Mouse (Mus musculus) hindbrain, postnatal 0 days (tissue): Measurements from ENCODE around the gene Usp53. TPM values are rescaled to one million over a fixed set of nuclear protein-coding genes. Genes with fewer than 3 reads are reported as not detected.

Source experiments
- ATAC-seq: fragments of 200-750 bp; cut with Nextera tagmentation; 2 replicates; pipeline ENCODE4 v1.8.0; 2017; ENCODE audit warnings: mild to moderate bottlenecking, moderate TSS enrichment, moderate library complexity
- DNase-seq: peaks from one replicate; pipeline ENCODE4 v3.0.0-alpha.2; 2015; ENCODE audit warnings: low spot score
- H3K27ac ChIP-seq: fragments of 300-500 bp; sonication (generic); 2 replicates; pipeline ENCODE4 v1.5.1; 2014; ENCODE audit warnings: mild to moderate bottlenecking
- H3K27me3 ChIP-seq: fragments of 300-500 bp; sonication (generic); 2 replicates; pipeline ENCODE4 v1.6.1; 2014; ENCODE audit warnings: low read length, mixed read lengths; ENCODE audit not compliant: insufficient read depth
- H3K36me3 ChIP-seq: fragments of 300-500 bp; sonication (generic); 2 replicates; pipeline ENCODE4 v1.6.1; 2014; ENCODE audit warnings: low read length, mixed read lengths; ENCODE audit not compliant: insufficient read depth
- H3K4me1 ChIP-seq: fragments of 300-500 bp; sonication (generic); 2 replicates; pipeline ENCODE4 v1.6.1; 2014; ENCODE audit warnings: antibody characterized with exemption, low read length, mixed read lengths; ENCODE audit not compliant: insufficient read depth
- H3K4me2 ChIP-seq: fragments of 300-500 bp; sonication (generic); 2 replicates; pipeline ENCODE4 v1.6.1; 2014; ENCODE audit warnings: low read depth, mild to moderate bottlenecking, low read length, moderate library complexity, mixed read lengths
- H3K4me3 ChIP-seq: fragments of 300-500 bp; sonication (generic); 2 replicates; pipeline ENCODE4 v1.5.1; 2014; ENCODE audit warnings: low read length
- H3K9ac ChIP-seq: fragments of 300-500 bp; sonication (generic); replicated peaks from 2 replicates; pipeline ENCODE4 v1.6.1; 2014; ENCODE audit warnings: mild to moderate bottlenecking, low read length, moderate library complexity, mixed read lengths
- H3K9me3 ChIP-seq: fragments of 300-500 bp; sonication (generic); 2 replicates; pipeline ENCODE4 v1.6.1; 2016; ENCODE audit warnings: low read length, mixed read lengths
- CTCF ChIP-seq: IDR thresholded peaks from 2 replicates; pipeline ENCODE4 v1.5.1; 2016; ENCODE audit warnings: antibody characterized with exemption, control low read depth, low read depth
- WGBS: fragments of 180-500 bp; shearing (Covaris S2); extraction: QIAGEN DNeasy Blood & Tissue Kit; methylation state at CpG from one replicate; pipeline ENCODE4 v1.1.7; 2014; 5-methylcytosine and 5-hydroxymethylcytosine counted together
- polyA plus RNA-seq: library from polyadenylated mRNA; unstranded; fragments of >200 nt; fragmentation: Nextera tagmentation; extraction: Ambion mirVana; gene quantifications from 2 replicates; pipeline ENCODE4 v1.2.1, GENCODE M21; 2015
- total RNA-seq: library from RNA; depleted of rRNA; stranded (reverse); fragments of >200 nt; gene quantifications from 2 replicates; pipeline ENCODE4 v1.2.3, GENCODE M21; 2014; rRNA removed

The Usp53 gene
- total RNA-seq: 14.2 and 14.7 TPM in 2 replicates
- 13.1 and 15.0 TPM in 2 replicates for polyA plus RNA-seq

DNA sequence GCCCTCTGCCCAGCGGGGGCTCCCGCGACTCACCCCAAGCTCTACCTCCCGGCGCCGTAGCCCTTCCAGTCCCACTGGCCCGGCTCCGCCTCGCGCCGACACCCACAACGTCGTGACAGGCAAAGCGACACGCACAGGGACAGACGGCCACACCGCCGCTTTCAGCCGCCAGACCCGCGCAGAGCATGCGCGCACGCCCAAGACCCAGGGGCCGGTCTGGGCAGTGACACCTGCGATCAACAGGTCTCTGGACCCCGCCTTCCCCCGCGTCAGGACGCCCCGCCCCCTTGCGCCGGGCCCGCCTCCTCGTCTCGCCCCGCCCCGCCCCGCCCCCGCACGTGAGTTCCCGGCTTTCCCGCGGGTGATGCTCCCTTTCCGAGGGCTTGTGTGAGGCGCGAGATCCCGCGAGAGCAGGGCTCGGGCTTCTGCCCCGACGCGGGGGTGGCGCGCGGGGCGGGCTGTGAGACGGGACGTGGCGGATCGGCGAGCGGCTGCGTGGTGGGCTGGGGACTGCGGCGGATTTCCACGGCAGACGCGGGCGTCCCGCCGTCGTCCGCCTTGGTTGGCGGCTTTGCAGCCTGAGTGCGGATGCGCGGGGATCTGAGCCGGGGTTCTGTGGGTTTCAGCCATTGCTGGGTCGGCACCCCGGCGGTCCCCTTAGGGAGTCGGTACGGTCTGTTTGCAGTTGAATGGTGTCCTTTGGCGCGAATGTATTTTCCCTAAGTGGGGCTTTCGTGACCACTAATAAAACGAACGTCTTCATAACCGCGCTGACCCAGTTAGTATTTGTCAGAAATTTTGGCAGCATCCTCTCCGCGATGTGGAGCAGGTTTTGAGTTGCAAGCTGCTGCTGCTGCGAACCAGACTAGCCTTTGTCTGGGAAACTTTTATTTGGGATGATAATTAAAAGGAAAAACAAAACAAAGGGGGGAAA lies at the start of gene Usp53:
Usp53 (minus strand) TSS at position 262 of the 934 bp plus-strand sequence.
- no peak for TF ChIP-seq CTCF
- no peaks in the 10 kb centered on the region for H3K9me3 ChIP-seq
- DNase-seq (peak; percentile 98), ATAC-seq (peak; percentile 99)
- peak within 1 kb of the TSS; percentile 89 for H3K4me3 ChIP-seq
- no peaks in the 10 kb centered on the region for H3K36me3 ChIP-seq
- no peaks in the 10 kb centered on the region for H3K27me3 ChIP-seq
- WGBS: under 1% methylated on average over 72 of the region's 94 CpGs
- H3K4me1 ChIP-seq: no peaks in the 10 kb centered on the region; the same call in none of the 2 replicates
- peak within 1 kb of the TSS; percentile 98 for H3K27ac ChIP-seq
- peak within 1 kb of the TSS; percentile 76 for H3K4me2 ChIP-seq
- peak within 1 kb of the TSS; percentile 87 for H3K9ac ChIP-seq

DNA sequence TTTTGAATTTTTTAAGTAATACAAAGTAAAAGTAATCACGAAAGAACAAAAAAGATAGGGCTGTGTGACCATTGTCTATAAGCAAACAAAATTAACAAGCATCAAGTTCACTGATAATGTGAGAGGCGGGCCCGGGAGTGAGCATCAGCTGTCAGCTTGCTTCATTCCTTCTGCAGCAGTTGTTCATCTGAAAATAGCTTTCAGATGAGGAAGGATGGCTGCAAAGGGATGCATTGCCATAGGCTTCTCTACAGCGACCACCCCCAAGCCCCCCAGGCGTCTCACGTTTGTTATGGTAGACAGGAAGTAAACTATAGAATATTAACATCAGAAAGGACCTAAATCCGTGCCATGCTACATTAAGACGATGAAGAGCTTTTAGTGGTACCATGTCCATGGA lies 49.5 kb upstream of the Usp53 start:
- no peaks in the 10 kb centered on the region for H3K9me3 ChIP-seq
- no peaks in the 10 kb centered on the region for H3K27me3 ChIP-seq
- no peaks in the 10 kb centered on the region for H3K36me3 ChIP-seq
- no peak overlapping the region for H3K9ac ChIP-seq
- no peak overlapping the region for H3K4me3 ChIP-seq
- ATAC-seq (no peak), DNase-seq (no peak)
- no peak for TF ChIP-seq CTCF
- 68% methylated on average over 8 of the region's 8 CpGs for WGBS
- H3K4me2 ChIP-seq: no peak overlapping the region
- H3K4me1 ChIP-seq: no peaks in the 10 kb centered on the region
- H3K27ac ChIP-seq: no peak overlapping the region

DNA sequence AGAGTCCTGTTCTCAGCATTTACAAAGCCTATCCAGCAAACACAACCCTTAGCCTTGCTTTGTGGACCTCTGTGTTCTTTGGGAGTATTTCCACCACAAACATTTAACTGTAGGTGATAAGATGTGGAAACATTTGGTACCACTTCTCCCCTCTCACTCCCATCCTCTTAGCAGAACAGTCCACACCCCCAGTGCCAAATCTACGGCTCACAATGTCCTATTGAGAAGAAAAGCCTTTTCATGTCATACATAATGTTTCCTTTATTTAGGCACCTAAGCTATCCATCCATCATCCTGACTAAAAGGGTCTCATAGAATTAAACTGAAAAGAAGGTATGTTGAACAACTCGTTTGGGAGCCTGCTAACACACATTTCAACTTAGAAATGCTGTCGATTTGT lies 41.3 kb upstream of the Usp53 start:
- DNase-seq (no peak), ATAC-seq (no peak)
- 45% methylated on average over 3 of the region's 3 CpGs for WGBS
- Histone ChIP-seq H3K27me3 (no peaks in the 10 kb centered on the region), H3K9ac (no peak overlapping the region), H3K36me3 (no peaks in the 10 kb centered on the region), H3K4me3 (no peak overlapping the region), H3K9me3 (no peaks in the 10 kb centered on the region), H3K4me1 (no peaks in the 10 kb centered on the region), H3K27ac (no peak overlapping the region), H3K4me2 (no peak overlapping the region)
- TF ChIP-seq CTCF: no peak

DNA sequence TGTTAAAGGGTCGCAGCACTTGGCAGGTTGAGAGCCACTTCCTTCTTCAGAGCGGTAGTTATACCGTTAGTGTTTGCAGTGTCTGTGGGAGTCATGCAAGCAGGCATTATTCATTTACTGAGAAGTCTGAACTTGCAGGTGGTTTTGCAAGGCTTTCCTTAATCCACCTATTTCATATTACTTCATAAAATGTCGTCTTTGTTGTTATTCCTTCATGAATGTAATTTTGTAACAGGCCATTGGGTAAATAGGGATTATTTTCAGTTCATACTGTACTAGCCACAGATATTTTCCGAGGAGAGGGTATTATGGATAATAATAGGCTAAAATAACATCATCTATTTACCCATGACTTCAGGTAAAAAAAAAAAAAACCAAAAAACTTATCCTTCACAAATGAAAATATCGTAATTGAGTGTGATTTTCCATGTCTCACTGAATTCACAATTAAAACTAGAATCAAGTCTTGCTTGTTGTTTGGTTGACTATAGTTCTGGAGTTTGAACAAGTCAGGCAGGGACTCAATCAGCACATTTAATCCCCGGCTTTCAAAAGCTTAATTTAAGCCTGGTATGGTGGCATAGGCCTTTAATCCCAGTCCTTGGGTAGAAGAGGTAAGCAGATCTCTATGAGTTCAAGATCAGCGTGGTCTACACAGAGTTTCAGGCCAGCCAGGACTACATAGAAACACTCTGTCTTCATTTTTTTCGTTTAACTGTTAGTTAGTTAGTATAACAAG lies 40.4 kb upstream of the Usp53 start:
- no peaks in the 10 kb centered on the region for H3K9me3 ChIP-seq
- ATAC-seq (no peak), DNase-seq (no peak)
- no peak overlapping the region for H3K4me2 ChIP-seq
- H3K4me1 ChIP-seq: no peaks in the 10 kb centered on the region
- 88% methylated on average over 9 of the region's 9 CpGs for WGBS
- no peaks in the 10 kb centered on the region for H3K27me3 ChIP-seq
- TF ChIP-seq CTCF: no peak
- H3K27ac ChIP-seq: no peak overlapping the region
- H3K4me3 ChIP-seq: no peak overlapping the region
- no peaks in the 10 kb centered on the region for H3K36me3 ChIP-seq
- no peak overlapping the region for H3K9ac ChIP-seq

DNA sequence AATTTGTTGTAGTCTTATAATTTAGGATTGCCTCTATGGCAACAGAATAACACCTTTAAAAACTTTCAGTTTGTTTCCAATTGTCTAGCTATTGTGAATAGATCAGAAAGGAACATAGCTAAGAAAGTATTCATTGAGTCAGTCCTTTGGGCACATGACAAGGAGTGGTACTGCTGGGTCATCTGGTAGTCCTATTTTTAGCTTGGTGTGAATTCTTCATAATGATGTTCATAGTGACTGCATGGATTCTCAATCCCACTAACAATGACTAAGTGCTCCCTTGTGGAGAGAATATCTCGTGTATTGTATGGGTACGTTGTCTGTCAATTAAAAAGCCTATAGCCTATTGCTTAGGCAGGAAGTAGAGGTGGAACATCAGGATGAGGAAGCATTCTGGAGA lies 34.5 kb upstream of the Usp53 start:
- no peaks in the 10 kb centered on the region for H3K4me1 ChIP-seq
- no peaks in the 10 kb centered on the region for H3K36me3 ChIP-seq
- H3K27me3 ChIP-seq: no peaks in the 10 kb centered on the region
- no peak overlapping the region for H3K9ac ChIP-seq
- no peak overlapping the region for H3K4me3 ChIP-seq
- H3K9me3 ChIP-seq: no peaks in the 10 kb centered on the region
- 88% methylated on average over 2 of the region's 2 CpGs for WGBS
- no peak overlapping the region for H3K27ac ChIP-seq
- ATAC-seq (no peak), DNase-seq (no peak)
- no peak for TF ChIP-seq CTCF
- H3K4me2 ChIP-seq: no peak overlapping the region

DNA sequence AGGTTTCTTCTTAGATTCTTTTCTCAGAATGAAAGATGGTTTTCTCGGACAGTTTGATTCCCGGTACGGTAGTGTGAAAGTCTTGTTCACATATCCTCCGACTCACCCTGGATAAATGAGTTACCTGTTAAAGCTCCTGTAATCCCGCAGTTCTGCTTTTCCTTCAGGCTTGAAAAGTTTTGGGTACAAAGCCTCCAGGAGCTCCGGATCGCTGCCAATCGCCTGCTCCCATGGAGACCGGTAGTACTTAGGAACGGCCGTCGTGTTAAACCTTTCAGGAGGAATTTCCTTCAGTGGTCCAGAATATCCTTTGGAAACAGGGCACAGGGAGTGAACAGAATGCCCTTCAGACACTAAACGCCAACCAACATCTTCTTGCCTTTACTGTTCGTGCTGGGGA lies 29.2 kb upstream of the Usp53 start:
- no peak for TF ChIP-seq CTCF
- no peak overlapping the region for H3K4me3 ChIP-seq
- H3K4me2 ChIP-seq: no peak overlapping the region
- H3K27me3 ChIP-seq: no peaks in the 10 kb centered on the region
- H3K9ac ChIP-seq: no peak overlapping the region
- H3K4me1 ChIP-seq: no peaks in the 10 kb centered on the region
- DNase-seq (no peak), ATAC-seq (no peak)
- 86% methylated on average over 14 of the region's 14 CpGs for WGBS
- H3K9me3 ChIP-seq: no peaks in the 10 kb centered on the region
- H3K36me3 ChIP-seq: no peaks in the 10 kb centered on the region
- H3K27ac ChIP-seq: no peak overlapping the region

DNA sequence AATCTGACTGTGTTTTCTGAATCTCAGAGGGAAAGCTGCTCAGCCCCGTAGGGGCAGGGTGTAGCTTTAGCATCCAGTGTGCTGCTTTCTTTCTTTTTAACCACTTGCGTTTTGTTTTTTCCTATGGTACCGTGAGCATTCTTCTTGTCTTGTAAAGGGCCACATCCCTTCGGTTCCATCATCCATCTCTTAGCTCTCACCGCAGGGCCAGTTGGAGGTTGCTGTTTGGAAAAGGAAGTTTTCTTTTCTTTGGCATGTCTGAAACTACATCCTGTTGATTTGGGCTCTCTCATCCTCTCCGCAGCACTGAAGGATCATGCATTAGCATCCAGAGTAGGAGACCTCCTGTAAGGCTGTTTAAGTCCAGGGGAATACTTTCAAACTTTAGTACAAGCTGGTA lies 25.1 kb upstream of the Usp53 start:
- no peak for ATAC-seq
- H3K4me2 ChIP-seq: no peak overlapping the region
- DNase-seq: no peak

More for the DNA sequence above, 25.1 kb upstream of the Usp53 start:
- WGBS: 48% methylated on average over 6 of the region's 6 CpGs
- H3K4me1 ChIP-seq: no peaks in the 10 kb centered on the region
- no peaks in the 10 kb centered on the region for H3K9me3 ChIP-seq
- H3K27me3 ChIP-seq: no peaks in the 10 kb centered on the region
- H3K36me3 ChIP-seq: no peaks in the 10 kb centered on the region
- H3K27ac ChIP-seq: no peak overlapping the region
- TF ChIP-seq CTCF: no peak
- H3K4me3 ChIP-seq: no peak overlapping the region
- no peak overlapping the region for H3K9ac ChIP-seq
